Mouse (Mus musculus) hindbrain, embryonic 11.5 days (tissue): ENCODE measurements around the gene Amn1. TPM values are rescaled to one million over a fixed set of nuclear protein-coding genes. Genes with fewer than 3 reads are reported as not detected.
A peak's percentile ranks its signal among the peaks of the same experiment; 100 is the strongest.
"Not testable (repeated sequence)": the region's sequence is repeated elsewhere in the genome, so short reads cannot be mapped to it uniquely, and the experiment has no call there.

Source experiments
- ATAC-seq: fragments of 200-750 bp; cut with Nextera tagmentation; 2 replicates; pipeline ENCODE4 v1.8.0; 2017; ENCODE audit warnings: mild to moderate bottlenecking, moderate TSS enrichment, moderate library complexity; ENCODE audit not compliant: low FRiP score
- DNase-seq: peaks from one replicate; pipeline ENCODE4 v3.0.0-alpha.2; 2015; ENCODE audit warnings: low spot score
- H3K27ac ChIP-seq: fragments of 300-500 bp; sonication (generic); 2 replicates; pipeline ENCODE4 v1.5.1; 2014; ENCODE audit warnings: mild to moderate bottlenecking, low read depth, low read length
- H3K27me3 ChIP-seq: fragments of 300-500 bp; sonication (generic); 2 replicates; pipeline ENCODE4 v1.6.1; 2014; ENCODE audit warnings: mild to moderate bottlenecking, low read length, moderate library complexity, mixed read lengths; ENCODE audit not compliant: control insufficient read depth, insufficient read depth
- H3K36me3 ChIP-seq: fragments of 300-500 bp; sonication (generic); 2 replicates; pipeline ENCODE4 v1.6.1; 2014; ENCODE audit warnings: mild to moderate bottlenecking, low read length, moderate library complexity, mixed read lengths; ENCODE audit not compliant: control insufficient read depth, insufficient read depth
- H3K4me1 ChIP-seq: fragments of 300-500 bp; sonication (generic); replicated peaks from 2 replicates; pipeline ENCODE4 v1.6.1; 2014; ENCODE audit warnings: low read length, mixed read lengths; ENCODE audit not compliant: control insufficient read depth, insufficient read depth
- H3K4me2 ChIP-seq: fragments of 300-500 bp; sonication (generic); replicated peaks from 2 replicates; pipeline ENCODE4 v1.6.1; 2014; ENCODE audit warnings: mild to moderate bottlenecking, low read depth, low read length
- H3K4me3 ChIP-seq: fragments of 300-500 bp; sonication (generic); 2 replicates; pipeline ENCODE4 v1.5.1; 2014; ENCODE audit warnings: low read depth, low read length
- H3K9ac ChIP-seq: fragments of 300-500 bp; sonication (generic); 2 replicates; pipeline ENCODE4 v1.6.1; 2014; ENCODE audit warnings: low read depth, low read length
- H3K9me3 ChIP-seq: fragments of 300-500 bp; sonication (generic); 2 replicates; pipeline ENCODE4 v1.6.1; 2016; ENCODE audit warnings: low read length; ENCODE audit not compliant: control insufficient read depth
- WGBS: fragments of 180-500 bp; shearing (Covaris S2); extraction: QIAGEN DNeasy Blood & Tissue Kit; methylation state at CpG from one replicate; pipeline ENCODE4 v1.1.7; 2014; 5-methylcytosine and 5-hydroxymethylcytosine counted together
- polyA plus RNA-seq: library from polyadenylated mRNA; unstranded; fragments of >200 nt; fragmentation: Nextera tagmentation; extraction: Ambion mirVana; gene quantifications from 2 replicates; pipeline ENCODE4 v1.2.1, GENCODE M21; 2014

The Amn1 gene
- polyA plus RNA-seq, 1 experiment from 2014 or later, result 71.1 TPM

GRCm38 (mm10) chr6:149131111-149131510, 57.4 kb downstream of the Amn1 start:
- Histone ChIP-seq H3K27me3 (no peaks in the 10 kb centered on the region), H3K4me2 (no peak overlapping the region), H3K9me3 (no peaks in the 10 kb centered on the region), H3K9ac (no peak overlapping the region), H3K4me3 (no peak overlapping the region), H3K4me1 (no peaks in the 10 kb centered on the region), H3K36me3 (no peaks in the 10 kb centered on the region), H3K27ac (no peak overlapping the region)
- 13% methylated on average over 3 of the region's 3 CpGs for WGBS
- ATAC-seq (no peak), DNase-seq (no peak)

- H3K9me3 ChIP-seq, DNase-seq, H3K27ac ChIP-seq, ATAC-seq, H3K4me2 ChIP-seq, H3K4me1 ChIP-seq, H3K4me3 ChIP-seq, H3K27me3 ChIP-seq, H3K9ac ChIP-seq, H3K36me3 ChIP-seq: not testable (repeated sequence)
- WGBS, result 80% methylated on average over 8 of the region's 8 CpGs
These were observed 58.6 kb downstream of the Amn1 start, which contains the start of gene Gm10203 for GRCm38 (mm10) chr6:149129870-149130269. Gene Gm10203, plus strand, starts transcription at chr6:149130170.

GRCm38 (mm10) chr6:149126675-149127074, 61.8 kb downstream of the Amn1 start:
- no peaks in the 10 kb centered on the region for H3K36me3 ChIP-seq
- ATAC-seq (no peak), DNase-seq (peak; percentile 56)
- no peak overlapping the region for H3K4me2 ChIP-seq
- no peaks in the 10 kb centered on the region for H3K4me1 ChIP-seq
- H3K27me3 ChIP-seq, result no peaks in the 10 kb centered on the region
- no peak overlapping the region for H3K27ac ChIP-seq
- H3K9me3 ChIP-seq, result no peaks in the 10 kb centered on the region
- no peak overlapping the region for H3K4me3 ChIP-seq
- 66% methylated on average over 4 of the region's 4 CpGs for WGBS
- H3K9ac ChIP-seq, result no peak overlapping the region

- WGBS, result 84% methylated on average over 3 of the region's 3 CpGs
- Histone ChIP-seq H3K27ac (no peak overlapping the region), H3K27me3 (no peaks in the 10 kb centered on the region)
These were observed 65.5 kb downstream of the Amn1 start for GRCm38 (mm10) chr6:149123042-149123441.

GRCm38 (mm10) chr6:149119853-149120252, 68.7 kb downstream of the Amn1 start:
- H3K9ac ChIP-seq, result no peak overlapping the region
- no peaks in the 10 kb centered on the region for H3K27me3 ChIP-seq
- H3K4me2 ChIP-seq, result no peak overlapping the region
- WGBS, result 41% methylated on average over 2 of the region's 2 CpGs
- DNase-seq, result peak; percentile 81
- no peaks in the 10 kb centered on the region for H3K4me1 ChIP-seq
- H3K36me3 ChIP-seq, result no peaks in the 10 kb centered on the region
- no peak overlapping the region for H3K27ac ChIP-seq
- H3K4me3 ChIP-seq, result no peak overlapping the region
- ATAC-seq, result peak; percentile 53; the same call in 1 of the 2 replicates
- no peaks in the 10 kb centered on the region for H3K9me3 ChIP-seq

More at GRCm38 (mm10) chr6:149123042-149123441, 65.5 kb downstream of the Amn1 start:
- Histone ChIP-seq H3K4me3 (no peak overlapping the region), H3K4me2 (no peak overlapping the region), H3K9ac (no peak overlapping the region), H3K9me3 (no peaks in the 10 kb centered on the region), H3K4me1 (no peaks in the 10 kb centered on the region), H3K36me3 (no peaks in the 10 kb centered on the region)
- DNase-seq (no peak), ATAC-seq (no peak)

- WGBS, result 57% methylated on average over 2 of the region's 2 CpGs
- H3K27me3 ChIP-seq, result no peaks in the 10 kb centered on the region
- no peak for ATAC-seq
- no peak overlapping the region for H3K27ac ChIP-seq
- no peak for DNase-seq
- H3K4me1 ChIP-seq, result no peaks in the 10 kb centered on the region
- H3K4me3 ChIP-seq, result no peak overlapping the region
- no peaks in the 10 kb centered on the region for H3K9me3 ChIP-seq
- H3K36me3 ChIP-seq, result no peaks in the 10 kb centered on the region
- no peak overlapping the region for H3K4me2 ChIP-seq
- H3K9ac ChIP-seq, result no peak overlapping the region
These were observed 69.6 kb downstream of the Amn1 start for GRCm38 (mm10) chr6:149118935-149119334.

- no peaks in the 10 kb centered on the region for H3K36me3 ChIP-seq
- no peak for ATAC-seq
- H3K9ac ChIP-seq, result no peak overlapping the region
- H3K4me2 ChIP-seq, result no peak overlapping the region
- H3K27me3 ChIP-seq, result no peaks in the 10 kb centered on the region
- H3K4me1 ChIP-seq, result no peaks in the 10 kb centered on the region
- no peak overlapping the region for H3K27ac ChIP-seq
- H3K9me3 ChIP-seq, result no peaks in the 10 kb centered on the region
- H3K4me3 ChIP-seq, result no peak overlapping the region
- no peak for DNase-seq
These were observed 71.5 kb downstream of the Amn1 start for GRCm38 (mm10) chr6:149116992-149117391.

- Histone ChIP-seq H3K4me2 (no peak overlapping the region), H3K36me3 (no peaks in the 10 kb centered on the region), H3K4me3 (no peak overlapping the region), H3K4me1 (no peaks in the 10 kb centered on the region), H3K9ac (no peak overlapping the region), H3K27ac (no peak overlapping the region), H3K27me3 (no peaks in the 10 kb centered on the region), H3K9me3 (no peaks in the 10 kb centered on the region)
- no peak for ATAC-seq
- 81% methylated on average over 2 of the region's 2 CpGs for WGBS
- DNase-seq, result no peak
These were observed 79.6 kb downstream of the Amn1 start for GRCm38 (mm10) chr6:149108909-149109308.

GRCm38 (mm10) chr6:149107615-149108014, 80.9 kb downstream of the Amn1 start:
- DNase-seq, result no peak
- no peak for ATAC-seq
- Histone ChIP-seq H3K9me3 (no peaks in the 10 kb centered on the region), H3K4me1 (no peaks in the 10 kb centered on the region), H3K4me3 (no peak overlapping the region), H3K36me3 (no peaks in the 10 kb centered on the region), H3K4me2 (no peak overlapping the region), H3K27ac (no peak overlapping the region), H3K27me3 (no peaks in the 10 kb centered on the region), H3K9ac (no peak overlapping the region)
- WGBS, result 78% methylated on average over 3 of the region's 3 CpGs
